Mouse (Mus musculus) brain, embryonic 14.5 days (tissue): ENCODE results near the gene Grm4.
A peak's percentile ranks its signal among the peaks of the same experiment; 100 is the strongest.

Experiments
- CTCF ChIP-seq: fragments of 200-500 bp; IDR thresholded peaks from 2 replicates; pipeline ENCODE4 v1.5.1; 2012; ENCODE audit warnings: inconsistent platforms, mild to moderate bottlenecking, moderate library complexity, borderline replicate concordance; ENCODE audit not compliant: insufficient read depth, insufficient read length; ENCODE audit errors: extremely low read depth
- POLR2A ChIP-seq: fragments of 200-500 bp; IDR thresholded peaks from 2 replicates; pipeline ENCODE4 v1.6.1; 2012; ENCODE audit warnings: mild to moderate bottlenecking, inconsistent platforms, borderline replicate concordance; ENCODE audit not compliant: poor library complexity, insufficient read depth, insufficient read length, severe bottlenecking; ENCODE audit errors: extremely low read depth

GRCm38 (mm10) chr17:27564391-27565162 lies 43.4 kb upstream of the Grm4 start:
- TF ChIP-seq POLR2A = no peak
- 0 out of 2 replicates have a peak, but pooled peaks have one; percentile 18 for TF ChIP-seq CTCF
